Mouse (Mus musculus) stomach, postnatal 0 days (tissue): ENCODE results near the gene Spg21.

Source experiments
- CTCF ChIP-seq: IDR thresholded peaks from 2 replicates; pipeline ENCODE4 v1.5.1; 2016; ENCODE audit warnings: antibody characterized with exemption, low read depth, mild to moderate bottlenecking, moderate library complexity
- EP300 ChIP-seq: optimal IDR thresholded peaks from 2 replicates; pipeline ENCODE3; 2016; ENCODE audit warnings: antibody characterized with exemption

DNA sequence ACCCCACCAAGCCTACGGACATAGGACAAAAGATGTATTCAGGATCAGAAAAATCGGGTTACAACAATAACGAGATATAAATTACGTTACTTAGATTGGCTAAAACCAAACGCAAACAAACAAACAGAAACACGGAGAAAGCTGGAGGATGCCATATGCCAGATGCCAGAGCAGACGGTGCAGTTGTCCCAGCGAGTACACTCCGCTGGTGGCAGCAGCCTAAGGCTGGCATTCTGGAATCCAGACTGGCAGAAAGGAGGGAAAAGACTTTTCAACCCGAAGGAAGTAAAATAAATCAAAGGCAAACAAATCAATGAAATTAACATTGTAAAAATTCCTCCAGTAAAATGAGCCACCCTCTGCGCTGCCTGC lies 59.7 kb downstream of the Spg21 start:
- no peak for TF ChIP-seq CTCF
- TF ChIP-seq EP300 = no peak
